In the genomic region with DNA sequence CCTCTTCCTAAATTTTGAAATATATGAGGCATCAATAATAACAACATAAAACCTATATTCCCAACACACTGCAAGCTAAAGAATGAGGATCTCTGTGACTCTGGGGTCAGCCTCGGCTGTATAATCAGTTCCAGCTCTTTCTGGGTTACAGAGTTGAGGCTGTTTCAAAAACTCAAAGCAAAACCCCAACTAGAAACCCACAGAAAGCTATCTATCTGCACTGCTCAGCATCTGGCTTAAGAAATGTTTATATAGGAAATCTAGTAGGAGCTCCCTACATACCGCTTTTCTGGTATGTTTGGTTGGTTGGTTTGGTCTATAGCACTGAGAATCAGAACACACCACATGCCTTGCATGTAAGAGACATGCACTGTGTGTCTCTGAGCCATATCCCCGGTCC, we compare ENCODE assay signal across 24 mouse cellular contexts.
DNase-seq lines count a peak whose midpoint lies in the region; ATAC-seq and TF ChIP-seq lines count a peak whose summit lies in the region.
"Had no signal": no experiment of that assay in that cellular context is flagged by ENCODE, and none has a peak within 500 bp of the region (broad histone marks: within the 10 kb centered on the region; RNA-seq: fewer than 3 reads in every experiment).

No protein-coding gene starts in this region.

- no peak overlapping the region for H3K27ac ChIP-seq in embryonic facial prominence, embryonic 11.5 days (replicated peaks; ENCODE audit: low read depth, low read length)
- H3K27ac ChIP-seq in embryonic facial prominence, embryonic 10.5 days (replicated peaks) = no peak overlapping the region
- H3K27ac ChIP-seq in intestine, embryonic 14.5 days (ENCODE audit: low read depth) = no peak overlapping the region
- no peak overlapping the region for H3K27ac ChIP-seq in intestine, postnatal 0 days (ENCODE audit: low read depth, low read length)
- peak overlapping the region; percentile 48 for H3K27ac ChIP-seq in embryonic facial prominence, embryonic 13.5 days
- peak overlapping the region; percentile 39; the same call in 1 of the 2 replicates for H3K27ac ChIP-seq in embryonic facial prominence, embryonic 15.5 days (replicated peaks)
- H3K27ac ChIP-seq: forebrain, embryonic 12.5 days had no signal

- no peak overlapping the region for H3K9ac ChIP-seq in embryonic facial prominence, embryonic 11.5 days (replicated peaks; ENCODE audit: low read length)
- no peak overlapping the region for H3K9ac ChIP-seq in intestine, embryonic 14.5 days (ENCODE audit: low read length)
- no peak overlapping the region for H3K9ac ChIP-seq in intestine, postnatal 0 days (ENCODE audit: low read depth, low read length)
- no peak overlapping the region for H3K9ac ChIP-seq in embryonic facial prominence, embryonic 13.5 days
- no peak overlapping the region for H3K9ac ChIP-seq in embryonic facial prominence, embryonic 15.5 days
- H3K9ac ChIP-seq: forebrain, embryonic 12.5 days had no signal

- TF ChIP-seq CTCF in intestine, postnatal 0 days (IDR thresholded peaks at IDR 0.05; ENCODE audit: low read depth) = no peak

- no peak overlapping the region for H3K4me3 ChIP-seq in embryonic facial prominence, embryonic 11.5 days (ENCODE audit: low read depth, low read length)
- H3K4me3 ChIP-seq in embryonic facial prominence, embryonic 10.5 days = no peak overlapping the region
- no peak overlapping the region for H3K4me3 ChIP-seq in intestine, embryonic 14.5 days (ENCODE audit: low read depth, low read length)
- H3K4me3 ChIP-seq in intestine, postnatal 0 days (ENCODE audit: low read depth, low read length) = no peak overlapping the region
- no peak overlapping the region for H3K4me3 ChIP-seq in embryonic facial prominence, embryonic 13.5 days
- no peak overlapping the region for H3K4me3 ChIP-seq in embryonic facial prominence, embryonic 15.5 days (replicated peaks)
- H3K4me3 ChIP-seq: erythroblast, embryonic 14.5 days; forebrain, embryonic 10.5 days; forebrain, embryonic 12.5 days had no signal

- no peaks in the 10 kb centered on the region for H3K9me3 ChIP-seq in embryonic facial prominence, embryonic 11.5 days (replicated peaks; ENCODE audit: control insufficient read depth, low read length)
- no peaks in the 10 kb centered on the region for H3K9me3 ChIP-seq in embryonic facial prominence, embryonic 10.5 days
- no peaks in the 10 kb centered on the region for H3K9me3 ChIP-seq in intestine, embryonic 14.5 days (ENCODE audit: control insufficient read depth, low read length)
- no peaks in the 10 kb centered on the region for H3K9me3 ChIP-seq in intestine, postnatal 0 days (ENCODE audit: control insufficient read depth)
- H3K9me3 ChIP-seq in embryonic facial prominence, embryonic 13.5 days = no peaks in the 10 kb centered on the region
- H3K9me3 ChIP-seq in embryonic facial prominence, embryonic 15.5 days (replicated peaks) = no peaks in the 10 kb centered on the region
- H3K9me3 ChIP-seq: forebrain, embryonic 10.5 days; forebrain, embryonic 12.5 days had no signal

- no peak for ATAC-seq in embryonic facial prominence, embryonic 11.5 days (replicated peaks; ENCODE audit: insufficient number of reproducible peaks, low FRiP score, low TSS enrichment, low read depth)
- ATAC-seq in intestine, embryonic 14.5 days (replicated peaks; ENCODE audit: low FRiP score, low TSS enrichment, low read depth) = no peak
- no peak for ATAC-seq in intestine, postnatal 0 days
- ATAC-seq in embryonic facial prominence, embryonic 13.5 days (ENCODE audit: insufficient number of reproducible peaks, insufficient read depth, low FRiP score, low TSS enrichment, low read depth) = no peak
- peak; percentile 47; the same call in 1 of the 2 replicates for ATAC-seq in embryonic facial prominence, embryonic 15.5 days (ENCODE audit: insufficient number of reproducible peaks, low FRiP score, low TSS enrichment, low read depth)
- ATAC-seq: CD4-positive, CD25-positive, alpha-beta regulatory T cell, adult 4 months; forebrain, embryonic 14.5 days; forebrain, embryonic 16.5 days had no signal

- no peaks in the 10 kb centered on the region for H3K4me1 ChIP-seq in embryonic facial prominence, embryonic 11.5 days (ENCODE audit: control insufficient read depth, insufficient read depth, low read length)
- peaks cover 21% of the 10 kb centered on the region for H3K4me1 ChIP-seq in embryonic facial prominence, embryonic 10.5 days
- 0 out of 2 replicates have a peak, but pooled peaks cover 6% of the 10 kb centered on the region for H3K4me1 ChIP-seq in intestine, embryonic 14.5 days (replicated peaks; ENCODE audit: control insufficient read depth, insufficient read depth, low read length)
- no peaks in the 10 kb centered on the region for H3K4me1 ChIP-seq in intestine, postnatal 0 days (replicated peaks; ENCODE audit: control insufficient read depth, insufficient read depth, low read length)
- peaks cover 33% of the 10 kb centered on the region for H3K4me1 ChIP-seq in embryonic facial prominence, embryonic 13.5 days
- peaks cover 21% of the 10 kb centered on the region for H3K4me1 ChIP-seq in embryonic facial prominence, embryonic 15.5 days

- peak; percentile 21 for DNase-seq in embryonic facial prominence, embryonic 11.5 days (ENCODE audit: low spot score)
- no peak for DNase-seq in embryonic facial prominence, embryonic 10.5 days (ENCODE audit: low spot score)
- peak; percentile 42 for DNase-seq in intestine, embryonic 14.5 days (ENCODE audit: low spot score)
- DNase-seq in retina, postnatal 1 day = no peak
- no peak for DNase-seq in frontal cortex, postnatal 36 days (ENCODE audit: low spot score in 2 of 2)
- DNase-seq: adrenal gland, adult 2 months; adrenal gland, postnatal 10 days; adrenal gland, postnatal 25 days; B cell, adult 2 months; cerebellum, adult 11 months; cerebellum, adult 18-20 months; cerebellum, adult 8-10 months; cerebellum, adult 9-11 months; cerebellum, postnatal 14 days; cerebellum, postnatal 36 days had no signal

- 42% methylated on average over 3 of the region's 3 CpGs for WGBS in embryonic facial prominence, embryonic 11.5 days
- 58% methylated on average over 3 of the region's 3 CpGs for WGBS in embryonic facial prominence, embryonic 10.5 days
- 53% methylated on average over 3 of the region's 3 CpGs for WGBS in intestine, embryonic 14.5 days
- WGBS in intestine, postnatal 0 days = 73% methylated on average over 3 of the region's 3 CpGs
- WGBS in embryonic facial prominence, embryonic 13.5 days = 37% methylated on average over 3 of the region's 3 CpGs
- WGBS in embryonic facial prominence, embryonic 15.5 days = 52% methylated on average over 3 of the region's 3 CpGs

- H3K27me3 ChIP-seq in embryonic facial prominence, embryonic 11.5 days (ENCODE audit: control insufficient read depth, insufficient read depth, low read length) = no peaks in the 10 kb centered on the region
- H3K27me3 ChIP-seq in embryonic facial prominence, embryonic 10.5 days (replicated peaks; ENCODE audit: low read depth, poor library complexity, severe bottlenecking) = no peaks in the 10 kb centered on the region
- H3K27me3 ChIP-seq in intestine, embryonic 14.5 days (replicated peaks; ENCODE audit: control insufficient read depth, insufficient read depth, low read length) = no peaks in the 10 kb centered on the region
- no peaks in the 10 kb centered on the region for H3K27me3 ChIP-seq in intestine, postnatal 0 days (replicated peaks; ENCODE audit: control insufficient read depth, insufficient read depth, low read length)
- H3K27me3 ChIP-seq in embryonic facial prominence, embryonic 13.5 days = no peaks in the 10 kb centered on the region
- H3K27me3 ChIP-seq in embryonic facial prominence, embryonic 15.5 days = no peaks in the 10 kb centered on the region
- H3K27me3 ChIP-seq: forebrain, embryonic 12.5 days had no signal

- no peaks in the 10 kb centered on the region for H3K36me3 ChIP-seq in embryonic facial prominence, embryonic 11.5 days (replicated peaks; ENCODE audit: control insufficient read depth, insufficient read depth, low read depth, low read length)
- H3K36me3 ChIP-seq in embryonic facial prominence, embryonic 10.5 days (replicated peaks) = no peaks in the 10 kb centered on the region
- no peaks in the 10 kb centered on the region for H3K36me3 ChIP-seq in intestine, embryonic 14.5 days (ENCODE audit: control insufficient read depth, insufficient read depth, low read length)
- H3K36me3 ChIP-seq in intestine, postnatal 0 days (ENCODE audit: control insufficient read depth, insufficient read depth) = no peaks in the 10 kb centered on the region
- no peaks in the 10 kb centered on the region for H3K36me3 ChIP-seq in embryonic facial prominence, embryonic 13.5 days
- no peaks in the 10 kb centered on the region for H3K36me3 ChIP-seq in embryonic facial prominence, embryonic 15.5 days
- H3K36me3 ChIP-seq: forebrain, embryonic 10.5 days; forebrain, embryonic 12.5 days had no signal

- no peak overlapping the region for H3K4me2 ChIP-seq in embryonic facial prominence, embryonic 11.5 days (ENCODE audit: low read depth, low read length)
- H3K4me2 ChIP-seq in intestine, embryonic 14.5 days (ENCODE audit: low read length) = no peak overlapping the region
- H3K4me2 ChIP-seq in intestine, postnatal 0 days (replicated peaks; ENCODE audit: low read depth) = no peak overlapping the region
- H3K4me2 ChIP-seq in embryonic facial prominence, embryonic 13.5 days = no peak overlapping the region
- H3K4me2 ChIP-seq in embryonic facial prominence, embryonic 15.5 days (replicated peaks) = no peak overlapping the region
- H3K4me2 ChIP-seq: forebrain, embryonic 12.5 days had no signal

Comparison
In these comparisons a context has a peak if more than half of its experiments do, and no peak if none do; other contexts are left out.
1. DNase-seq: peak in embryonic facial prominence, embryonic 11.5 days (single experiment) and intestine, embryonic 14.5 days (single experiment); none in embryonic facial prominence, embryonic 10.5 days (single experiment), retina, postnatal 1 day (single experiment) and frontal cortex, postnatal 36 days (0 of 2).
2. H3K27ac ChIP-seq: peak in embryonic facial prominence, embryonic 13.5 days (single experiment) and embryonic facial prominence, embryonic 15.5 days (single experiment); none in embryonic facial prominence, embryonic 11.5 days (single experiment), embryonic facial prominence, embryonic 10.5 days (single experiment), intestine, embryonic 14.5 days (single experiment) and intestine, postnatal 0 days (single experiment).